Mouse (Mus musculus): Measurements from ENCODE around the gene Sfn. TPM values are rescaled to one million over a fixed set of nuclear protein-coding genes. Genes with fewer than 3 reads are reported as not detected.

Sfn gene
- polyA plus RNA-seq, 1 experiment = 3.3 TPM

- H3K4me3 ChIP-seq (ENCODE audit: insufficient read depth, low read length) = peak overlapping the region; percentile 68
Observed at GRCm38 (mm10) chr4:133631769-133632411, 29.9 kb upstream of the Sfn start.

GRCm38 (mm10) chr4:133631071-133631768 is 29.3 kb upstream of the Sfn start:
- Histone ChIP-seq H3K4me3 (ENCODE audit: insufficient read depth, low read length) (peak overlapping the region; percentile 68), H3K27ac (ENCODE audit: insufficient read depth, low read depth, low read length) (peak overlapping the region; percentile 56), H3K4me1 (ENCODE audit: control insufficient read depth, insufficient read depth, low read length) (peaks cover 21% of the 10 kb centered on the region)
- no peak for TF ChIP-seq CTCF (IDR thresholded peaks at IDR 0.05; ENCODE audit: low read depth, low read length)
- TF ChIP-seq POLR2A (IDR thresholded peaks at IDR 0.05; ENCODE audit: borderline replicate concordance, low read depth, low read length) = no peak

More at GRCm38 (mm10) chr4:133631769-133632411, 29.9 kb upstream of the Sfn start:
- Histone ChIP-seq H3K4me1 (ENCODE audit: control insufficient read depth, insufficient read depth, low read length) (peaks cover 21% of the 10 kb centered on the region), H3K27ac (ENCODE audit: insufficient read depth, low read depth, low read length) (peak overlapping the region; percentile 56; the same call in 1 of the 2 replicates)
- no peak for TF ChIP-seq POLR2A (IDR thresholded peaks at IDR 0.05; ENCODE audit: borderline replicate concordance, low read depth, low read length)
- TF ChIP-seq CTCF (IDR thresholded peaks at IDR 0.05; ENCODE audit: low read depth, low read length) = no peak

GRCm38 (mm10) chr4:133630326-133630920 is 28.5 kb upstream of the Sfn start:
- Histone ChIP-seq H3K27ac (ENCODE audit: insufficient read depth, low read depth, low read length) (peak overlapping the region; percentile 13; the same call in 1 of the 2 replicates), H3K4me1 (ENCODE audit: control insufficient read depth, insufficient read depth, low read length) (peaks cover 21% of the 10 kb centered on the region), H3K4me3 (ENCODE audit: insufficient read depth, low read length) (peak overlapping the region; percentile 68; the same call in 1 of the 2 replicates)
- no peak for TF ChIP-seq POLR2A (IDR thresholded peaks at IDR 0.05; ENCODE audit: borderline replicate concordance, low read depth, low read length)
- no peak for TF ChIP-seq CTCF (IDR thresholded peaks at IDR 0.05; ENCODE audit: low read depth, low read length)

- TF ChIP-seq POLR2A (IDR thresholded peaks at IDR 0.05; ENCODE audit: borderline replicate concordance, low read depth, low read length) (no peak), CTCF (IDR thresholded peaks at IDR 0.05; ENCODE audit: low read depth, low read length) (no peak)
Observed at GRCm38 (mm10) chr4:133629191-133629590, 27.2 kb upstream of the Sfn start.

GRCm38 (mm10) chr4:133628517-133628916 is 26.5 kb upstream of the Sfn start:
- Histone ChIP-seq H3K4me3 (ENCODE audit: insufficient read depth, low read length) (no peak overlapping the region), H3K4me1 (ENCODE audit: control insufficient read depth, insufficient read depth, low read length) (peaks cover 18% of the 10 kb centered on the region), H3K27ac (ENCODE audit: insufficient read depth, low read depth, low read length) (no peak overlapping the region)
- TF ChIP-seq CTCF (IDR thresholded peaks at IDR 0.05; ENCODE audit: low read depth, low read length) (no peak), POLR2A (IDR thresholded peaks at IDR 0.05; ENCODE audit: borderline replicate concordance, low read depth, low read length) (no peak)

More at GRCm38 (mm10) chr4:133629191-133629590, 27.2 kb upstream of the Sfn start:
- H3K27ac ChIP-seq (ENCODE audit: insufficient read depth, low read depth, low read length) = no peak overlapping the region
- no peak overlapping the region for H3K4me3 ChIP-seq (ENCODE audit: insufficient read depth, low read length)
- peaks cover 21% of the 10 kb centered on the region for H3K4me1 ChIP-seq (ENCODE audit: control insufficient read depth, insufficient read depth, low read length)

- TF ChIP-seq POLR2A (IDR thresholded peaks at IDR 0.05; ENCODE audit: borderline replicate concordance, low read depth, low read length) (no peak), CTCF (IDR thresholded peaks at IDR 0.05; ENCODE audit: low read depth, low read length) (no peak)
- no peak overlapping the region for H3K27ac ChIP-seq (ENCODE audit: insufficient read depth, low read depth, low read length)
- H3K4me3 ChIP-seq (ENCODE audit: insufficient read depth, low read length) = no peak overlapping the region
- H3K4me1 ChIP-seq (ENCODE audit: control insufficient read depth, insufficient read depth, low read length) = peaks cover 21% of the 10 kb centered on the region
Observed at GRCm38 (mm10) chr4:133627039-133627438, 25.1 kb upstream of the Sfn start.

- TF ChIP-seq POLR2A (IDR thresholded peaks at IDR 0.05; ENCODE audit: borderline replicate concordance, low read depth, low read length) = no peak
- TF ChIP-seq CTCF (IDR thresholded peaks at IDR 0.05; ENCODE audit: low read depth, low read length) = no peak
- Histone ChIP-seq H3K4me3 (ENCODE audit: insufficient read depth, low read length) (no peak overlapping the region), H3K4me1 (ENCODE audit: control insufficient read depth, insufficient read depth, low read length) (peaks cover 18% of the 10 kb centered on the region), H3K27ac (ENCODE audit: insufficient read depth, low read depth, low read length) (no peak overlapping the region)
Observed at GRCm38 (mm10) chr4:133626621-133627020, 24.7 kb upstream of the Sfn start.

GRCm38 (mm10) chr4:133626221-133626620 is 24.3 kb upstream of the Sfn start:
- Histone ChIP-seq H3K27ac (ENCODE audit: insufficient read depth, low read depth, low read length) (no peak overlapping the region), H3K4me3 (ENCODE audit: insufficient read depth, low read length) (no peak overlapping the region), H3K4me1 (ENCODE audit: control insufficient read depth, insufficient read depth, low read length) (peaks cover 17% of the 10 kb centered on the region)
- TF ChIP-seq POLR2A (IDR thresholded peaks at IDR 0.05; ENCODE audit: borderline replicate concordance, low read depth, low read length) = no peak
- TF ChIP-seq CTCF (IDR thresholded peaks at IDR 0.05; ENCODE audit: low read depth, low read length) = no peak

- Histone ChIP-seq H3K4me3 (ENCODE audit: insufficient read depth, low read length) (no peak overlapping the region), H3K4me1 (ENCODE audit: control insufficient read depth, insufficient read depth, low read length) (peaks cover 13% of the 10 kb centered on the region), H3K27ac (ENCODE audit: insufficient read depth, low read depth, low read length) (no peak overlapping the region)
- TF ChIP-seq POLR2A (IDR thresholded peaks at IDR 0.05; ENCODE audit: borderline replicate concordance, low read depth, low read length) = no peak
- TF ChIP-seq CTCF (IDR thresholded peaks at IDR 0.05; ENCODE audit: low read depth, low read length) = no peak
Observed at GRCm38 (mm10) chr4:133625621-133626071, 23.7 kb upstream of the Sfn start.

Data from bone marrow macrophage, adult 2 months (primary cell).